Mouse (Mus musculus) lung, embryonic 14.5 days (tissue): ENCODE results near the gene Josd2. TPM values are rescaled to one million over a fixed set of nuclear protein-coding genes. Genes with fewer than 3 reads are reported as not detected.
A peak's percentile ranks its signal among the peaks of the same experiment; 100 is the strongest.

Source experiments
- ATAC-seq: fragments of 200-750 bp; cut with Nextera tagmentation; 2 replicates; pipeline ENCODE4 v1.8.0; 2017; ENCODE audit warnings: mild to moderate bottlenecking, moderate TSS enrichment, moderate library complexity; ENCODE audit not compliant: insufficient read depth
- DNase-seq: peaks from one replicate; pipeline ENCODE4 v3.0.0-alpha.2; 2015
- H3K27ac ChIP-seq: fragments of 300-500 bp; sonication (generic); 2 replicates; pipeline ENCODE4 v1.5.1; 2014; ENCODE audit warnings: low read depth, mild to moderate bottlenecking, moderate library complexity
- H3K27me3 ChIP-seq: fragments of 300-500 bp; sonication (generic); 2 replicates; pipeline ENCODE4 v1.6.1; 2014; ENCODE audit warnings: low read length, control low read depth; ENCODE audit not compliant: insufficient read depth
- H3K36me3 ChIP-seq: fragments of 300-500 bp; sonication (generic); 2 replicates; pipeline ENCODE4 v1.6.1; 2014; ENCODE audit warnings: control low read depth; ENCODE audit not compliant: insufficient read depth
- H3K4me1 ChIP-seq: fragments of 300-500 bp; sonication (generic); 2 replicates; pipeline ENCODE4 v1.6.1; 2014; ENCODE audit warnings: antibody characterized with exemption, control low read depth; ENCODE audit not compliant: insufficient read depth
- H3K4me2 ChIP-seq: fragments of 300-500 bp; sonication (generic); 2 replicates; pipeline ENCODE4 v1.6.1; 2014; ENCODE audit warnings: mild to moderate bottlenecking
- H3K4me3 ChIP-seq: fragments of 300-500 bp; sonication (generic); 2 replicates; pipeline ENCODE4 v1.5.1; 2014; ENCODE audit warnings: low read depth, low read length
- H3K9ac ChIP-seq: fragments of 300-500 bp; sonication (generic); 2 replicates; pipeline ENCODE4 v1.6.1; 2014
- H3K9me3 ChIP-seq: fragments of 300-500 bp; sonication (generic); 2 replicates; pipeline ENCODE4 v1.6.1; 2016; ENCODE audit warnings: low read depth, low read length, control low read depth
- CTCF ChIP-seq: IDR thresholded peaks from 2 replicates; pipeline ENCODE4 v1.5.1; 2016; ENCODE audit warnings: antibody characterized with exemption, low read depth
- WGBS: fragments of 180-500 bp; shearing (Covaris S2); extraction: QIAGEN DNeasy Blood & Tissue Kit; methylation state at CpG from one replicate; pipeline ENCODE4 v1.1.7; 2014; 5-methylcytosine and 5-hydroxymethylcytosine counted together
- polyA plus RNA-seq: library from polyadenylated mRNA; unstranded; fragments of >200 nt; fragmentation: Nextera tagmentation; extraction: Ambion mirVana; gene quantifications from 2 replicates; pipeline ENCODE4 v1.2.1, GENCODE M21; 2014

Josd2 gene
- polyA plus RNA-seq, 1 experiment from 2014 or later, result 87.6 TPM

- Histone ChIP-seq H3K4me1 (no peaks in the 10 kb centered on the region), H3K27me3 (peaks cover 53% of the 10 kb centered on the region), H3K36me3 (no peaks in the 10 kb centered on the region), H3K4me2 (peak overlapping the region; percentile 48), H3K9me3 (no peaks in the 10 kb centered on the region), H3K27ac (no peak overlapping the region), H3K4me3 (peak overlapping the region; percentile 22), H3K9ac (no peak overlapping the region)
- ATAC-seq (no peak), DNase-seq (peak; percentile 71)
- 14% methylated on average over 77 of the region's 77 CpGs for WGBS
- TF ChIP-seq CTCF, result peak; percentile 61
Observed at GRCm38 (mm10) chr7:44462218-44463055, 5.3 kb upstream of the Josd2 start.

- ATAC-seq (no peak), DNase-seq (no peak)
- Histone ChIP-seq H3K27ac (no peak overlapping the region), H3K27me3 (peaks cover 53% of the 10 kb centered on the region), H3K9ac (no peak overlapping the region), H3K4me2 (no peak overlapping the region; the same call in 1 of the 2 replicates), H3K36me3 (no peaks in the 10 kb centered on the region), H3K4me1 (no peaks in the 10 kb centered on the region), H3K4me3 (no peak overlapping the region), H3K9me3 (no peaks in the 10 kb centered on the region)
- no peak for TF ChIP-seq CTCF
- 32% methylated on average over 8 of the region's 8 CpGs for WGBS
Observed at GRCm38 (mm10) chr7:44463056-44463425, 4.7 kb upstream of the Josd2 start.

- H3K4me3 ChIP-seq, result no peak overlapping the region
- no peak overlapping the region for H3K9ac ChIP-seq
- no peaks in the 10 kb centered on the region for H3K9me3 ChIP-seq
- no peak for TF ChIP-seq CTCF
- DNase-seq (no peak), ATAC-seq (no peak)
- no peak overlapping the region for H3K27ac ChIP-seq
- 0 out of 2 replicates have a peak, but pooled peaks cover 1% of the 10 kb centered on the region for H3K4me1 ChIP-seq
- no peaks in the 10 kb centered on the region for H3K36me3 ChIP-seq
- WGBS, result 83% methylated on average over 10 of the region's 10 CpGs
- no peak overlapping the region for H3K4me2 ChIP-seq
- H3K27me3 ChIP-seq, result peaks cover 53% of the 10 kb centered on the region
Observed at GRCm38 (mm10) chr7:44463556-44464225, 4.1 kb upstream of the Josd2 start.

GRCm38 (mm10) chr7:44464511-44464910, 3.3 kb upstream of the Josd2 start:
- TF ChIP-seq CTCF, result no peak
- H3K4me3 ChIP-seq, result no peak overlapping the region
- H3K4me2 ChIP-seq, result no peak overlapping the region
- WGBS, result 24% methylated on average over 4 of the region's 4 CpGs
- peaks cover 50% of the 10 kb centered on the region for H3K27me3 ChIP-seq
- H3K4me1 ChIP-seq, result peaks cover 9% of the 10 kb centered on the region; the same call in 1 of the 2 replicates
- DNase-seq, result no peak
- no peak overlapping the region for H3K27ac ChIP-seq
- no peak overlapping the region for H3K9ac ChIP-seq
- no peaks in the 10 kb centered on the region for H3K36me3 ChIP-seq
- ATAC-seq, result no peak
- no peaks in the 10 kb centered on the region for H3K9me3 ChIP-seq

GRCm38 (mm10) chr7:44465111-44465510, 2.7 kb upstream of the Josd2 start, which contains the start of gene Aspdh:
Gene Aspdh, plus strand, starts transcription at chr7:44465391.
- Histone ChIP-seq H3K4me3 (no peak within 1 kb of the TSS), H3K9ac (no peak within 1 kb of the TSS), H3K36me3 (no peaks in the 10 kb centered on the region), H3K4me1 (peaks cover 10% of the 10 kb centered on the region; the same call in 1 of the 2 replicates), H3K27me3 (peaks cover 45% of the 10 kb centered on the region), H3K9me3 (no peaks in the 10 kb centered on the region), H3K4me2 (no peak within 1 kb of the TSS), H3K27ac (no peak within 1 kb of the TSS)
- TF ChIP-seq CTCF, result no peak
- WGBS, result 79% methylated on average over 2 of the region's 2 CpGs
- no peak for ATAC-seq
- DNase-seq, result no peak

DNA sequence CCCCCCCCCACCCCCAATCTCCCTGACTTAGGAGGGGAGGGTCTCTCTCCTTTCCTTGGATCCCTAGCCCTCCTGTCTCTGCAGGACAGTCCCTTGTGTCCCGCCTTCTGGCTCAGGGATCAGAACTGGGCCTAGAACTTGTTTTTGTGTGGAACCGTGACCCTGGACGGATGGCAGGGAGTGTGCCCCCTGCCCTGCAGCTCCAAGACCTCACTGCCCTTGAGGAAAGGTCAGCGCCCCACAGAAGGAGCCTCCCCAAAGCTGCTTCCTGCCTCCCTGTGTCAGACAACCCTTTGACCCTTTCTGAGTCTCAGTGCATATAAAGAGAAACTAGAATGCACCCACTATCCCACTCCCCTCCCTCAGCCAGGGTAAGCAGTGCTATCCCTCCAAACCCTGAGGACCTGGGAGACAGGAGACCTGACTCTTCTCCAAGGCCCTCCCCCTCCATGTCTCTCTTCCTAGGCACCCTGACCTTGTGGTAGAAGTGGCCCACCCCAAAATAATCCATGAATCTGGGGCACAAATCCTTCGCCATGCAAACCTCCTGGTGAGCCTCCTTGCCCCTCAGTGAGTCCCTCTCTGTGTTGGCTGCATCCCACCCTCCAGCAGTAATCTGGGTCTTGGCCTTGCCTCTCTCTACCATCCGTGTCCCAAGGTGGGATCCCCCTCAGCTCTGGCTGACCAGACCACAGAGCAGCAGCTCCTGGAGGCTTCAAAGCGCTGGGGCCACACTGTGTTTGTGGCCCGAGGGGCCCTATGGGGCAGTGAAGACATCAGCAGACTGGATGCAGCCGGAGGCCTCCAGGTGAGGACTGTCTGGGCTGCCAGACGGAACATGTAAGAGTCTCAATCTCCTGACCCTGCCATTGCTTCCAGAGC, 1.5 kb upstream of the Josd2 start:
- ATAC-seq, result no peak
- no peak for TF ChIP-seq CTCF
- no peak overlapping the region for H3K9ac ChIP-seq
- peaks cover 34% of the 10 kb centered on the region for H3K27me3 ChIP-seq
- H3K4me1 ChIP-seq, result peaks cover 10% of the 10 kb centered on the region; the same call in 1 of the 2 replicates
- no peak overlapping the region for H3K4me2 ChIP-seq
- 76% methylated on average over 10 of the region's 10 CpGs for WGBS
- no peak for DNase-seq
- H3K36me3 ChIP-seq, result no peaks in the 10 kb centered on the region
- no peak overlapping the region for H3K4me3 ChIP-seq
- no peak overlapping the region for H3K27ac ChIP-seq
- H3K9me3 ChIP-seq, result no peaks in the 10 kb centered on the region
